ENCODE assay signal across 7 mouse cellular contexts in the genomic region with DNA sequence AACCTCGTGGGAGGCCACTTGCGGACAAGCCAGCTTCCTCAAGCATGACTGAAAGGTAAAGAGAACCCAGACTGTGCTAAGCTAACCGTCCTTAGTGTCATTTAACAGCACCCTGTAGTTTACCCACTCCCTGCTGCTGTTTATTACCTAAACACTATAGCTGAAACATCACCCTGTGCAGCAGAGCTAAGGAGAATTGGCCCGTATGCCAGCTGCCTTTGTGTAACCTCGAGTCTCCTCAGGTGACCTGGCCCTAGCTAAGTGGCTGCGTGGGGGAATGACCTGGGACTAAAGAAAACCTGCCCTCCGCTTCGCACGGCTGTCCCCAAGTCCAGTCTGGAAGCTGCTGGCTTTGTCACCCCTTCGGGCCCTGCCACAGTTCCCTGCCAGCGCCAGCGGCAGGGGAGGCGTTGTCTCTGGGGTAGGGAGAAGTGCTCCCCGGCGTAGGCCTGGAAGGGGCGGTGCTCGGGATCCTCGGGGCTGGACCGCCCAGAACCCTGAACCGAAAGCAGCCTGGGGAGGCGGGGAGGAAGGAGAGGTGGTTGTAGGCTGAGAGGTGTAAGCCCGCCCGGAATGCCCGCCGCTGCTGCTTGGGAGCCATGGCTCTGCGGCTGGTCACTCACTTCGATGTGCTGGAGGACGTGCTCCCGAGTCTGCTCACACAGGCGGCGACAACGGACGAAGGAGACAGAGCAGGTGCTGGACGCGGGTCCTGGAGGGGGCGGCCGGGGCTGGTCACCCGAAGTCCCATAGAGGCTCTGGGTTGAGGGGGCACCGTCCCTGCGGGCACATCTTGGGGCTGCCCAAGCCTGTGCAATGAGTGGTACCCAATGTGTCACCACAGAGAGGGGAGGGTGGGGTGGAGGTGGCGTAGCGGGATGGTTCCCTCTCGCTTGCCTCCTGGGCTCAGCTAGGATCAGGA. TPM values are rescaled to one million over a fixed set of nuclear protein-coding genes. Genes with fewer than 3 reads are reported as not detected.
A peak's percentile ranks its signal among the peaks of the same experiment; 100 is the strongest.
DNase-seq lines count a peak whose midpoint lies in the region; ATAC-seq lines count a peak whose summit lies in the region.

Gsap (plus strand) TSS at position 492 of the 922 bp plus-strand sequence.

- 6% methylated on average over 41 of the region's 43 CpGs for WGBS in intestine, embryonic 14.5 days
- WGBS in limb, embryonic 11.5 days, result 5% methylated on average over 43 of the region's 43 CpGs
- WGBS in midbrain, embryonic 12.5 days, result 4% methylated on average over 42 of the region's 43 CpGs

- peak within 1 kb of the TSS; percentile 49 for H3K4me3 ChIP-seq in intestine, embryonic 14.5 days (ENCODE audit: low read depth, low read length)
- peak within 1 kb of the TSS; percentile 48 for H3K4me3 ChIP-seq in limb, embryonic 11.5 days (ENCODE audit: low read depth, low read length)
- H3K4me3 ChIP-seq in midbrain, embryonic 12.5 days, result peak within 1 kb of the TSS; percentile 53

- peak within 1 kb of the TSS; percentile 73 for H3K4me2 ChIP-seq in intestine, embryonic 14.5 days (ENCODE audit: low read length)
- peak within 1 kb of the TSS; percentile 80 for H3K4me2 ChIP-seq in limb, embryonic 11.5 days (ENCODE audit: low read depth, severe bottlenecking)
- peak within 1 kb of the TSS; percentile 74 for H3K4me2 ChIP-seq in midbrain, embryonic 12.5 days (replicated peaks)

- H3K4me1 ChIP-seq in intestine, embryonic 14.5 days (replicated peaks; ENCODE audit: control insufficient read depth, insufficient read depth, low read length), result 0 out of 2 replicates have a peak, but pooled peaks cover 5% of the 10 kb centered on the region
- H3K4me1 ChIP-seq in limb, embryonic 11.5 days (ENCODE audit: control insufficient read depth, insufficient read depth, low read length), result no peaks in the 10 kb centered on the region
- H3K4me1 ChIP-seq in midbrain, embryonic 12.5 days, result peaks cover 10% of the 10 kb centered on the region

- H3K9ac ChIP-seq in intestine, embryonic 14.5 days (ENCODE audit: low read length), result peak within 1 kb of the TSS; percentile 41
- H3K9ac ChIP-seq in limb, embryonic 11.5 days (ENCODE audit: low read length), result peak within 1 kb of the TSS; percentile 66
- peak within 1 kb of the TSS; percentile 65 for H3K9ac ChIP-seq in midbrain, embryonic 12.5 days (replicated peaks)

- ATAC-seq in intestine, embryonic 14.5 days (replicated peaks; ENCODE audit: low FRiP score, low TSS enrichment, low read depth), result peak; percentile 89
- ATAC-seq in limb, embryonic 11.5 days (ENCODE audit: insufficient number of reproducible peaks, low FRiP score, low TSS enrichment, low read depth), result peak; percentile 91
- peak; percentile 87 for ATAC-seq in midbrain, embryonic 12.5 days (ENCODE audit: low FRiP score, low read depth)

- H3K27me3 ChIP-seq in intestine, embryonic 14.5 days (replicated peaks; ENCODE audit: control insufficient read depth, insufficient read depth, low read length), result no peaks in the 10 kb centered on the region
- H3K27me3 ChIP-seq in limb, embryonic 11.5 days (ENCODE audit: control insufficient read depth, insufficient read depth, low read length), result no peaks in the 10 kb centered on the region
- 0 out of 2 replicates have a peak, but pooled peaks cover 4% of the 10 kb centered on the region for H3K27me3 ChIP-seq in midbrain, embryonic 12.5 days

- H3K36me3 ChIP-seq in intestine, embryonic 14.5 days (ENCODE audit: control insufficient read depth, insufficient read depth, low read length), result no peaks in the 10 kb centered on the region
- no peaks in the 10 kb centered on the region for H3K36me3 ChIP-seq in limb, embryonic 11.5 days (ENCODE audit: control insufficient read depth, insufficient read depth, low read length)
- no peaks in the 10 kb centered on the region for H3K36me3 ChIP-seq in midbrain, embryonic 12.5 days

- H3K27ac ChIP-seq in intestine, embryonic 14.5 days (ENCODE audit: low read depth), result no peak within 1 kb of the TSS
- no peak within 1 kb of the TSS for H3K27ac ChIP-seq in limb, embryonic 11.5 days (replicated peaks; ENCODE audit: low read depth, low read length)
- no peak within 1 kb of the TSS for H3K27ac ChIP-seq in midbrain, embryonic 12.5 days (replicated peaks)

- DNase-seq in adrenal gland, adult 18-20 months (ENCODE audit: low spot score in 2 of 2), result peak; percentile 66 to 73
- peak; percentile 49 for DNase-seq in embryo, embryonic 10 days (ENCODE audit: low spot score)
- DNase-seq in gastrocnemius, postnatal 25 days, result peak; percentile 74
- peak; percentile 79 for DNase-seq in intestine, embryonic 14.5 days (ENCODE audit: low spot score)
- DNase-seq in limb, embryonic 11.5 days (ENCODE audit: low spot score), result peak; percentile 71
- peak; percentile 58 for DNase-seq in right cerebral cortex, postnatal 4 days

- H3K9me3 ChIP-seq in intestine, embryonic 14.5 days (ENCODE audit: control insufficient read depth, low read length), result no peaks in the 10 kb centered on the region
- H3K9me3 ChIP-seq in limb, embryonic 11.5 days (ENCODE audit: control insufficient read depth, low read length), result no peaks in the 10 kb centered on the region
- no peaks in the 10 kb centered on the region for H3K9me3 ChIP-seq in midbrain, embryonic 12.5 days

RNA-seq across cellular contexts. Expression of gene Gsap, which starts in this region (rescaled TPM):
- 1 to 10 TPM; 5.0 TPM for total RNA-seq in adrenal gland, adult 18-20 months (2021)
- total RNA-seq in gastrocnemius, postnatal 25 days (2021), result 1 to 10 TPM; 1.4 to 1.6 TPM
- polyA plus RNA-seq in intestine, embryonic 14.5 days (2014; fragmentation: Nextera tagmentation; extraction: Ambion mirVana), result 2.3 and 2.9 TPM in 2 replicates
- 1.4 and 2.2 TPM in 2 replicates for polyA plus RNA-seq in limb, embryonic 11.5 days (2014; fragmentation: Nextera tagmentation; extraction: Ambion mirVana)
- 3.5 and 3.7 TPM in 2 replicates for polyA plus RNA-seq in midbrain, embryonic 12.5 days (2016; fragmentation: Nextera tagmentation; extraction: Ambion mirVana)
